Mouse (Mus musculus) lung, embryonic 14.5 days (tissue): ENCODE results near the gene Pde2a. TPM values are rescaled to one million over a fixed set of nuclear protein-coding genes. Genes with fewer than 3 reads are reported as not detected.

Experiments
- ATAC-seq: fragments of 200-750 bp; cut with Nextera tagmentation; 2 replicates; pipeline ENCODE4 v1.8.0; 2017; ENCODE audit warnings: mild to moderate bottlenecking, moderate TSS enrichment, moderate library complexity; ENCODE audit not compliant: insufficient read depth
- DNase-seq: peaks from one replicate; pipeline ENCODE4 v3.0.0-alpha.2; 2015
- H3K27ac ChIP-seq: fragments of 300-500 bp; sonication (generic); 2 replicates; pipeline ENCODE4 v1.5.1; 2014; ENCODE audit warnings: low read depth, mild to moderate bottlenecking, moderate library complexity
- H3K27me3 ChIP-seq: fragments of 300-500 bp; sonication (generic); 2 replicates; pipeline ENCODE4 v1.6.1; 2014; ENCODE audit warnings: low read length, control low read depth; ENCODE audit not compliant: insufficient read depth
- H3K36me3 ChIP-seq: fragments of 300-500 bp; sonication (generic); 2 replicates; pipeline ENCODE4 v1.6.1; 2014; ENCODE audit warnings: control low read depth; ENCODE audit not compliant: insufficient read depth
- H3K4me1 ChIP-seq: fragments of 300-500 bp; sonication (generic); 2 replicates; pipeline ENCODE4 v1.6.1; 2014; ENCODE audit warnings: antibody characterized with exemption, control low read depth; ENCODE audit not compliant: insufficient read depth
- H3K4me2 ChIP-seq: fragments of 300-500 bp; sonication (generic); 2 replicates; pipeline ENCODE4 v1.6.1; 2014; ENCODE audit warnings: mild to moderate bottlenecking
- H3K4me3 ChIP-seq: fragments of 300-500 bp; sonication (generic); 2 replicates; pipeline ENCODE4 v1.5.1; 2014; ENCODE audit warnings: low read depth, low read length
- H3K9ac ChIP-seq: fragments of 300-500 bp; sonication (generic); 2 replicates; pipeline ENCODE4 v1.6.1; 2014
- H3K9me3 ChIP-seq: fragments of 300-500 bp; sonication (generic); 2 replicates; pipeline ENCODE4 v1.6.1; 2016; ENCODE audit warnings: low read depth, low read length, control low read depth
- CTCF ChIP-seq: IDR thresholded peaks from 2 replicates; pipeline ENCODE4 v1.5.1; 2016; ENCODE audit warnings: antibody characterized with exemption, low read depth
- WGBS: fragments of 180-500 bp; shearing (Covaris S2); extraction: QIAGEN DNeasy Blood & Tissue Kit; methylation state at CpG from one replicate; pipeline ENCODE4 v1.1.7; 2014; 5-methylcytosine and 5-hydroxymethylcytosine counted together
- polyA plus RNA-seq: library from polyadenylated mRNA; unstranded; fragments of >200 nt; fragmentation: Nextera tagmentation; extraction: Ambion mirVana; gene quantifications from 2 replicates; pipeline ENCODE4 v1.2.1, GENCODE M21; 2014

Gene Pde2a
- polyA plus RNA-seq, 1 experiment from 2014 or later, result 29.3 TPM

DNA sequence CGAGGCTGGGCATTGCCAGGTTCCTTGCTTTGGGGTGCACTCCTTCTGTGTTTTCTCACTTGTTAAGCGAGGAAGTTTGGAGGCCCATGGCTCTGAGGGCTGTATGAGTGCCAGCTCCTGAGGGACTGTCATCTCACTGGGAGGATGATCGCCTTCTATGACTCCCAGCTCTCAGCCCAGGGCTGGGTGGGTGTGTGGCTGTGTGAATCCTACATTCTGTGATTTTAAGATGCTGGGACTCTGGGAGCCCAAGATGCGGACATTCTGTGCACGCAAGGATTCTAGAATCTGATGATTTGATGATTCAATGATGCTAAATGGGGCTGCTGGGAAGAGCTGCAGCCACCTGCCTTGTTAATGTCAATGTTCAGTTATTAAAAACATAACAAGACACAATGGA lies 35.8 kb downstream of the Pde2a start:
- Histone ChIP-seq H3K36me3 (no peaks in the 10 kb centered on the region), H3K27ac (no peak overlapping the region), H3K4me3 (no peak overlapping the region), H3K27me3 (peaks cover 9% of the 10 kb centered on the region; the same call in 1 of the 2 replicates), H3K4me2 (no peak overlapping the region), H3K9me3 (no peaks in the 10 kb centered on the region), H3K4me1 (peaks cover 2% of the 10 kb centered on the region), H3K9ac (no peak overlapping the region)
- WGBS, result 75% methylated on average over 5 of the region's 5 CpGs
- ATAC-seq, result no peak
- DNase-seq, result no peak
- TF ChIP-seq CTCF, result no peak

DNA sequence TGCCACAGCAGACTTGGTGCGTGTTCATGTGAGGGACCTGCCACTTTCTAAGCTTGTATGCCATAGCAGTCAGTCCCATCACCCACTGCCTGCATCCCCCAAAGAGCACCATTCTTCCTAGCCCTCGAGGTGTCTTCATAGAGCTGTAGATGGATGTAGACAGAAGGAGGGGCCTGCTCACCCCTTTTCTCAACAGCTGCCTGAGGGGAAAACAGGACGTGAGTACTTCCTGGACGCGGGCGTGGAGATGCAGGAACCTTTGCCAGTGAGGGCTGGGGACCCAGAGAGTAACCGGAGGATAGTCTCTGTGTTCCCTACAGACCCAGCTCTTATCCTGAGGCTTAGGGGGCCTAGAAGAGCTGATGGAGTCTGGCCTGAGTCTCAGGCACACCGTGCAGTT lies 36.3 kb downstream of the Pde2a start:
- DNase-seq (no peak), ATAC-seq (no peak)
- peaks cover 5% of the 10 kb centered on the region; the same call in 1 of the 2 replicates for H3K27me3 ChIP-seq
- no peaks in the 10 kb centered on the region for H3K36me3 ChIP-seq
- H3K4me1 ChIP-seq, result peaks cover 6% of the 10 kb centered on the region
- TF ChIP-seq CTCF, result no peak
- no peak overlapping the region for H3K9ac ChIP-seq
- H3K9me3 ChIP-seq, result no peaks in the 10 kb centered on the region
- no peak overlapping the region for H3K4me2 ChIP-seq
- 51% methylated on average over 8 of the region's 8 CpGs for WGBS
- no peak overlapping the region for H3K4me3 ChIP-seq
- no peak overlapping the region for H3K27ac ChIP-seq

DNA sequence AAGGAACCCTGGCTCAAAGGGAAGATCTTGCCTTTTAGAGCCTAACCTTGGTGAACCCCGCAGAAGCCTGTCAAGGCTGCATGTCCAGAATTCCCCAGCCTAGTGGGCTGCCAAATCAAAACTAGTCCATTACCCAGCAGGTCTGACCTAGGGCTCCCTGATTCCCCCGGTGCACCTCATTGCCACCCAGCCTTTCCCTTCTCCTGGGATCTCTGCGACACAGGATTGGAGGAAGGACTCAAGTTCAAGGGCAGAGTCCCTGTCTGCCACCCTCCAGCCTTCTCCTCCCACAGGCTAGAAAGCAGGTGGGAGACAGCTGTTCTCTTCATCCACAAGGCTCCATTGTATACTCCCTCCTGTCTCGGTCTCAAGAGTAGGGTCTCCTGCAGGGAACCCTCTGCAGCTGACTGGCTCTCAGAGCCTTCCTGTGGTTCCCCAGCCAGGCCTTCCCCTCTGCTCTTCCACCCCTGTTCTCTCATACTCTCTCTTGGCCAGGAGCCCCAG lies 36.8 kb downstream of the Pde2a start:
- H3K9me3 ChIP-seq, result no peaks in the 10 kb centered on the region
- ATAC-seq (no peak), DNase-seq (no peak)
- H3K4me2 ChIP-seq, result no peak overlapping the region
- 56% methylated on average over 4 of the region's 4 CpGs for WGBS
- H3K9ac ChIP-seq, result no peak overlapping the region
- H3K4me3 ChIP-seq, result no peak overlapping the region
- TF ChIP-seq CTCF, result no peak
- peaks cover 6% of the 10 kb centered on the region for H3K4me1 ChIP-seq
- H3K27me3 ChIP-seq, result peaks cover 5% of the 10 kb centered on the region; the same call in 1 of the 2 replicates
- no peak overlapping the region for H3K27ac ChIP-seq
- H3K36me3 ChIP-seq, result no peaks in the 10 kb centered on the region

DNA sequence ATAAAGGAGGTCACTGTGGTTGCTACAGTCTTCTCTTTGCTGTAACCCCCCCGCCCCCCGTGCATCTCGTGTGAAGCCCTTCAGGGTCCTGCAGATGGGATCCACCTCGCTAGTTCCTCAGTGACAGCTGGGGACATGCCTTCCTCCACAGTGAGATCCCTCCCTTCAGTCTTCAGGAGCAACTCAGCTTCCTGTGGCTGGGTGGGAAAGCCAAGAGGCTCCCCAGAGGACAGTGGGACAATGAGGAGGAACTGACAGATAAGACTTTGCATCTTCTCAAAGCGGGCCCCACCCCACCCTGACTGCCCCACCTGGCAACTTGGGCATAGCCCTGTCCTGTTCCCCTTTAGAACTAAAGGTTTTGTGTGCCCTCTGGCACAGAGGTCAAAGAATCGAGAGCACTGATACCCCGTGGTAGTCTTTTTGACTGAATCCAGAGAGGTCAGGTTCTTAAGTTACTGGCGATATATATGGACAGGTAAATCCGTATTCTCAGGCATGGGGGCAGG lies 37.9 kb downstream of the Pde2a start:
- H3K9ac ChIP-seq, result no peak overlapping the region
- WGBS, result 57% methylated on average over 9 of the region's 9 CpGs
- no peak overlapping the region for H3K4me3 ChIP-seq
- peaks cover 6% of the 10 kb centered on the region for H3K4me1 ChIP-seq
- TF ChIP-seq CTCF, result no peak
- H3K36me3 ChIP-seq, result no peaks in the 10 kb centered on the region
- DNase-seq (no peak), ATAC-seq (no peak)
- H3K4me2 ChIP-seq, result no peak overlapping the region
- no peak overlapping the region for H3K27ac ChIP-seq
- H3K27me3 ChIP-seq, result peaks cover 5% of the 10 kb centered on the region; the same call in 1 of the 2 replicates
- no peaks in the 10 kb centered on the region for H3K9me3 ChIP-seq

DNA sequence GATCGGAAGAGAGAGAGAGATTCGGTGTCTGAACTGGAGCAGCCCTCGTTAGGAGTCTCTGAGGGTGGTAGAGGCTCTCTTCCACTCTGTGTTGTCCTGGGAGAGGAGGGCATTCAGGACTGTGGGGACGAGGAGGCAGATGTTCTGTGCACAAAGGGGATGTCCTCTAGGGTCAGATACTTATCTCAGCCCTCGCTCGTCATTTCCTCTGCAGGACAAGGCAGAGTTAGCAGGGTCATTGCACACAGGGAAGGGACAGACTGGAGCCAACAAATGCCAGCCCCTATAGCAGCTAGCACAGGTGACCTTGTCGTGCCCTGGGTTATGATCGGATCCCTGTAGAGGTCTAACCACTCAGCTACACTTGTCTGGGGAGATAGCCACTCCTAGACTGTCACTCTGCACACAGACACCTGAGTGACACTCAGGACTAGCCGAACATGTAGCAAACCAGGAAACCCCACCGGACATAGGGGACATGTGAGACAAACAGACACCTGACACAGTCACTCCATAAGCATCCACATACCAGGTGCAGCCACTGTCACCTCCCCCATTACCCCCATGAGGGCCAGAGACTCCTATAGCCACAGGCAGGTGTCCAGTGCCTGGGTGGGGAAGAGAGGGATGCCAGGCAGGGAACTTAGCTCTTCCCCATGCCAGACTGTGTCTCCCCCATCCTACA lies 38.6 kb downstream of the Pde2a start:
- Histone ChIP-seq H3K4me2 (no peak overlapping the region), H3K4me1 (peaks cover 6% of the 10 kb centered on the region), H3K9me3 (no peaks in the 10 kb centered on the region), H3K27me3 (peaks cover 5% of the 10 kb centered on the region; the same call in 1 of the 2 replicates), H3K27ac (no peak overlapping the region), H3K36me3 (no peaks in the 10 kb centered on the region), H3K9ac (peak overlapping the region; percentile 11), H3K4me3 (no peak overlapping the region)
- WGBS, result 51% methylated on average over 10 of the region's 10 CpGs
- no peak for ATAC-seq
- DNase-seq, result no peak
- TF ChIP-seq CTCF, result no peak

DNA sequence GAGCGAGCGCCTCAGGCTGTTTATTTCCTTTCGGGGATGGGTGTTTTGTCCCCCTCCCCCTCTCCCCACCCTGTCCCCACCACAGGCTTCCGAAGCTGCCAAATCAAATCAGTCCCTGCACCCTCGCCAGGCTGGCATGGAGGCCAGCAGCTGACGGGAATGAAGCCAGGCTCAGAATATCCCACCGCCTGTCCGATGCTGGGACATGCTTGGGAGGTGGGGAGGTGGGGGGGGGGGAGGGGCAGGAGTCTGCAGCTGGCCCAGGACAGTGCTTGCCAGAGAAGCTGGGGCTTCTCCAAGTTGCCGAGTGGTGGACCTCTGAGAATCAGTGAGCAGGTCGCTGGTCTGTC lies 39.1 kb downstream of the Pde2a start:
- peaks cover 6% of the 10 kb centered on the region for H3K4me1 ChIP-seq
- 24% methylated on average over 10 of the region's 10 CpGs for WGBS
- ATAC-seq (peak; percentile 31; the same call in 1 of the 2 replicates), DNase-seq (peak; percentile 23)
- no peak overlapping the region for H3K4me3 ChIP-seq
- peak overlapping the region; percentile 11; the same call in 1 of the 2 replicates for H3K9ac ChIP-seq
- H3K27me3 ChIP-seq, result peaks cover 5% of the 10 kb centered on the region; the same call in 1 of the 2 replicates
- no peak for TF ChIP-seq CTCF
- H3K36me3 ChIP-seq, result no peaks in the 10 kb centered on the region
- H3K9me3 ChIP-seq, result no peaks in the 10 kb centered on the region
- no peak overlapping the region for H3K4me2 ChIP-seq
- no peak overlapping the region for H3K27ac ChIP-seq

DNA sequence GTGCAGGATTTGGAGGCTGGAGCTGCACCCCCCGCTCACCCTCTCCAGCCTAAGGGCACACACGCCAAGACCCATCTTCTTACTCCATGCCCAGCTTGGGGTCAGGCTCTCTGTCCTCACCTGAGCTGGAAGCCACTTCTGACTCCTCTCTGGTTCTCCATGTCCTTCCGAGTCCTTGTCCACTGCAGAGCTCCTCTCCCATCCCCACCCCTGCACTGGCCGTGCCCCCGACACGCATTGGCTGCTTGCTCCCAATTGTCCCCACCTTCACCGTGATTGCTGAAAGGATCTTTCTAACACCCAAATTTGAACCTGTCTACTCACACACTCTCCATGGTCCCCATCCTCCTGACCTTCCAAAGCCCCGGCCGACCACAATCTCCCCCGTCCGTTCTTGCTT lies 40.1 kb downstream of the Pde2a start:
- no peak for DNase-seq
- Histone ChIP-seq H3K4me2 (no peak overlapping the region), H3K9me3 (no peaks in the 10 kb centered on the region), H3K36me3 (no peaks in the 10 kb centered on the region), H3K4me3 (no peak overlapping the region), H3K9ac (no peak overlapping the region), H3K27ac (no peak overlapping the region), H3K4me1 (peaks cover 6% of the 10 kb centered on the region), H3K27me3 (peaks cover 5% of the 10 kb centered on the region; the same call in 1 of the 2 replicates)
- 64% methylated on average over 11 of the region's 11 CpGs for WGBS
- no peak for ATAC-seq
- TF ChIP-seq CTCF, result no peak
